Mouse (Mus musculus) bone marrow macrophage, adult 2 months (primary cell): ENCODE results near the gene Zer1.

ENCODE experiments used
- CTCF ChIP-seq: IDR thresholded peaks from 2 replicates; pipeline ENCODE4 v1.5.1; 2012; ENCODE audit warnings: low read depth, mild to moderate bottlenecking, low read length, moderate library complexity
- POLR2A ChIP-seq: IDR thresholded peaks from 2 replicates; pipeline ENCODE4 v1.6.1; 2012; ENCODE audit warnings: mild to moderate bottlenecking, low read depth, low read length, borderline replicate concordance

DNA sequence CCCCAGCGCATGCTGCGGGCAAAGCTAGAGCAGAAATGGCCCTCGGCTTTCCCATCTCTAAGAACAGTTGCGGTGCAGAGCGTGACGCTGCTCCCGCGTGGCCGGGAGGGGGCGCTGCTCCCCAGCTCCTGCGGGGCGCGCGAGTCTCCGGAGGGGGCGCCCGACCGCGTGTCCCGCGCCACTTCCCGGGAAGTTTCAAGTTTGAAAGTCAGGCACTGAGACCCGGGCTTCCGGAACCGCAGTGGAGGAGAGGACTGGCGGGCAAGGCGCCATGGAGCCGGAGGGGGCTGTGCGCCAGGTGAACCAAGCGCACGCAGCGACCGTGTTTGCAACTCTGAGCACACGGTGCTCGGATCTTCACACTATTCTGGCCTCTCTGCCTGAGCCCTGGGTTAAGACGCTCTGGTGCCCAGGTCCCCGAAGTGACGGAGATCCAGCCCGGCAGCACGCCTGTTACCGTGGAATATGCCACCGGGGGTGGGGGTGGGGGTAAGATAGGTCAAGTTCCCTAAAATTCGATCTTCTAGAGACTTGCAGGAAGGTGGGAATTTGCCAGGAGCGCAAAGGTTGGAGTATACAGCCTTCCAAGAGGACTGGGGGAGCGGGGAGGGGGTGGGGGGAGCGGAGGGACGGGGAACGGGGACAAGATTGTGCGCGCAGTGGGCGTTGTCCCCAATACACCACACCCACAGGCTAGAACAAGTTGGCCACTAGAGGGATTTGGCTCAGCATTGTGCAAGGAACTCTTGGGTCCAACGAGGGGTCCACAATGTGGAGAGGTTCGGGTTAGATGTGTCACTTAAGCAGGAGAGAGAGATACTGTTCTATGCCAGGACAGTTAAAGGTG lies 46.7 kb downstream of the Zer1 start, which contains the start of gene Pkn3:
- TF ChIP-seq POLR2A: no peak
- TF ChIP-seq CTCF: peak; percentile 92
